Comparison of ENCODE assay signal across 13 mouse cellular contexts in the genomic region with DNA sequence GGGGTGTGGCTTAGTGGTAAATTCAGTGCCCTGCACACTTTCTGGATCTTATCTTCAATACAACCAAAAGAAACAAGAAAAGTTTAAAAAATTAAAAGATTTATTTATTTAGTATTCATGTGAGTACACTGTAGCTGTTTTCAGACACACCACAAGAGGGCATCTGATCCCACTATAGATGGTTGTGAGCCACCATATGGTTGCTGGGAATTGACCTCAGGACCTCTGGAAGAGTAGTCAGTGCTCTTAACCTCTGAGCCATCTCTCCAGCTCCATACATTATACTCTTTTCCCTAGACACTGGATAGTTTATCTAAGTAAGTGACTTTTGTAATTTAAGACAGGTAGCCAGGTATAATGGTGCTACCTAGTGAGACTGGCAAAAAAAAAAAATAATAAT. TPM values are rescaled to one million over a fixed set of nuclear protein-coding genes. Genes with fewer than 3 reads are reported as not detected.
DNase-seq lines count a peak whose midpoint lies in the region; ATAC-seq and TF ChIP-seq lines count a peak whose summit lies in the region.
"Had no signal": no experiment of that assay in that cellular context is flagged by ENCODE, and none has a peak within 500 bp of the region (broad histone marks: within the 10 kb centered on the region; RNA-seq: fewer than 3 reads in every experiment).

No protein-coding gene starts in this region.

- no peak overlapping the region for H3K27ac ChIP-seq in hindbrain, embryonic 14.5 days
- H3K27ac ChIP-seq in hindbrain, embryonic 11.5 days (ENCODE audit: low read depth, low read length) = no peak overlapping the region
- H3K27ac ChIP-seq in midbrain, postnatal 0 days (ENCODE audit: low read depth, low read length) = no peak overlapping the region
- no peak overlapping the region for H3K27ac ChIP-seq in midbrain, embryonic 10.5 days (replicated peaks)
- H3K27ac ChIP-seq in intestine, embryonic 14.5 days (ENCODE audit: low read depth) = no peak overlapping the region
- H3K27ac ChIP-seq in stomach, postnatal 0 days (replicated peaks) = no peak overlapping the region
- H3K27ac ChIP-seq: forebrain, embryonic 10.5 days; neural tube, embryonic 12.5 days had no signal

- TF ChIP-seq CTCF in midbrain, postnatal 0 days (IDR thresholded peaks at IDR 0.05) = 0 out of 2 replicates have a peak, but pooled peaks have one; percentile 23
- peak; percentile 53 for TF ChIP-seq CTCF in stomach, postnatal 0 days (IDR thresholded peaks at IDR 0.05; ENCODE audit: low read depth)

- H3K9me3 ChIP-seq in hindbrain, embryonic 14.5 days (ENCODE audit: control insufficient read depth, low read length) = no peaks in the 10 kb centered on the region
- H3K9me3 ChIP-seq in hindbrain, embryonic 11.5 days (ENCODE audit: control insufficient read depth, low read length) = no peaks in the 10 kb centered on the region
- no peaks in the 10 kb centered on the region for H3K9me3 ChIP-seq in midbrain, postnatal 0 days (ENCODE audit: low read length)
- H3K9me3 ChIP-seq in midbrain, embryonic 10.5 days (replicated peaks) = no peaks in the 10 kb centered on the region
- no peaks in the 10 kb centered on the region for H3K9me3 ChIP-seq in intestine, embryonic 14.5 days (ENCODE audit: control insufficient read depth, low read length)
- no peaks in the 10 kb centered on the region for H3K9me3 ChIP-seq in stomach, postnatal 0 days (ENCODE audit: control insufficient read depth, low read length)
- H3K9me3 ChIP-seq: forebrain, embryonic 10.5 days; neural tube, embryonic 12.5 days had no signal

- no peak for ATAC-seq in hindbrain, embryonic 14.5 days (ENCODE audit: low FRiP score)
- ATAC-seq in hindbrain, embryonic 11.5 days (ENCODE audit: low FRiP score) = no peak
- no peak for ATAC-seq in midbrain, postnatal 0 days (ENCODE audit: low FRiP score)
- ATAC-seq in intestine, embryonic 14.5 days (replicated peaks; ENCODE audit: low FRiP score, low TSS enrichment, low read depth) = no peak
- no peak for ATAC-seq in stomach, postnatal 0 days (ENCODE audit: low FRiP score, low TSS enrichment)
- ATAC-seq: Patski had no signal

- H3K4me2 ChIP-seq in hindbrain, embryonic 14.5 days (replicated peaks) = peak overlapping the region; percentile 84; the same call in 1 of the 2 replicates
- no peak overlapping the region for H3K4me2 ChIP-seq in hindbrain, embryonic 11.5 days (replicated peaks; ENCODE audit: low read depth, low read length)
- no peak overlapping the region for H3K4me2 ChIP-seq in midbrain, postnatal 0 days (ENCODE audit: low read depth, low read length, poor library complexity, severe bottlenecking)
- peak overlapping the region; percentile 100 for H3K4me2 ChIP-seq in intestine, embryonic 14.5 days (ENCODE audit: low read length)
- peak overlapping the region; percentile 100; the same call in 1 of the 2 replicates for H3K4me2 ChIP-seq in stomach, postnatal 0 days (replicated peaks; ENCODE audit: low read depth)

- H3K27me3 ChIP-seq in hindbrain, embryonic 14.5 days (ENCODE audit: control insufficient read depth, insufficient read depth, low read length) = peaks cover 26% of the 10 kb centered on the region
- H3K27me3 ChIP-seq in hindbrain, embryonic 11.5 days (ENCODE audit: control insufficient read depth, insufficient read depth, low read length) = peaks cover 22% of the 10 kb centered on the region
- peaks cover 5% of the 10 kb centered on the region; the same call in 1 of the 2 replicates for H3K27me3 ChIP-seq in midbrain, postnatal 0 days (ENCODE audit: insufficient read depth, low read length)
- H3K27me3 ChIP-seq in midbrain, embryonic 10.5 days (ENCODE audit: low read depth, poor library complexity, severe bottlenecking) = peaks cover 48% of the 10 kb centered on the region
- H3K27me3 ChIP-seq in intestine, embryonic 14.5 days (replicated peaks; ENCODE audit: control insufficient read depth, insufficient read depth, low read length) = peaks cover 24% of the 10 kb centered on the region
- no peaks in the 10 kb centered on the region for H3K27me3 ChIP-seq in stomach, postnatal 0 days (ENCODE audit: control insufficient read depth, insufficient read depth, low read length)
- H3K27me3 ChIP-seq: Patski had no signal

- H3K36me3 ChIP-seq in hindbrain, embryonic 14.5 days (replicated peaks; ENCODE audit: control insufficient read depth, insufficient read depth) = no peaks in the 10 kb centered on the region
- no peaks in the 10 kb centered on the region for H3K36me3 ChIP-seq in hindbrain, embryonic 11.5 days (ENCODE audit: control insufficient read depth, insufficient read depth, low read length)
- H3K36me3 ChIP-seq in midbrain, postnatal 0 days (ENCODE audit: insufficient read depth, low read length) = no peaks in the 10 kb centered on the region
- no peaks in the 10 kb centered on the region for H3K36me3 ChIP-seq in midbrain, embryonic 10.5 days
- H3K36me3 ChIP-seq in intestine, embryonic 14.5 days (ENCODE audit: control insufficient read depth, insufficient read depth, low read length) = no peaks in the 10 kb centered on the region
- no peaks in the 10 kb centered on the region for H3K36me3 ChIP-seq in stomach, postnatal 0 days (ENCODE audit: control insufficient read depth, insufficient read depth, low read length)
- H3K36me3 ChIP-seq: forebrain, embryonic 10.5 days; neural tube, embryonic 12.5 days had no signal

- no peak overlapping the region for H3K4me3 ChIP-seq in hindbrain, embryonic 14.5 days (replicated peaks; ENCODE audit: low read length)
- H3K4me3 ChIP-seq in hindbrain, embryonic 11.5 days (ENCODE audit: low read depth, low read length) = no peak overlapping the region
- H3K4me3 ChIP-seq in midbrain, postnatal 0 days (ENCODE audit: low read depth, low read length) = no peak overlapping the region
- H3K4me3 ChIP-seq in midbrain, embryonic 10.5 days = no peak overlapping the region
- 0 out of 2 replicates have a peak overlapping the region, but pooled peaks have one; percentile 72 for H3K4me3 ChIP-seq in intestine, embryonic 14.5 days (ENCODE audit: low read depth, low read length)
- H3K4me3 ChIP-seq in stomach, postnatal 0 days (ENCODE audit: low read depth, low read length) = peak overlapping the region; percentile 79; the same call in 1 of the 2 replicates

- no peak for TF ChIP-seq EP300 in stomach, postnatal 0 days (optimal IDR thresholded peaks at IDR 0.05)

- H3K9ac ChIP-seq in hindbrain, embryonic 14.5 days = no peak overlapping the region
- no peak overlapping the region for H3K9ac ChIP-seq in hindbrain, embryonic 11.5 days (ENCODE audit: low read depth, low read length)
- no peak overlapping the region for H3K9ac ChIP-seq in midbrain, postnatal 0 days (replicated peaks; ENCODE audit: low read length, poor library complexity, severe bottlenecking)
- no peak overlapping the region for H3K9ac ChIP-seq in intestine, embryonic 14.5 days (ENCODE audit: low read length)
- H3K9ac ChIP-seq in stomach, postnatal 0 days (ENCODE audit: low read length) = no peak overlapping the region
- H3K9ac ChIP-seq: neural tube, embryonic 12.5 days had no signal

- no peak for DNase-seq in hindbrain, embryonic 14.5 days (ENCODE audit: low spot score)
- DNase-seq in hindbrain, embryonic 11.5 days (ENCODE audit: low spot score) = no peak
- DNase-seq in midbrain, postnatal 0 days (ENCODE audit: low spot score) = no peak
- DNase-seq in midbrain, embryonic 10.5 days (ENCODE audit: low spot score) = no peak
- DNase-seq in intestine, embryonic 14.5 days (ENCODE audit: low spot score) = no peak
- DNase-seq in stomach, postnatal 0 days (ENCODE audit: low spot score) = no peak
- DNase-seq in cerebellum, postnatal 10 days = no peak
- DNase-seq: cerebellum, postnatal 25 days; right cerebral cortex, postnatal 4 days had no signal

- H3K4me1 ChIP-seq in hindbrain, embryonic 14.5 days (replicated peaks; ENCODE audit: control insufficient read depth, insufficient read depth, low read length) = peaks cover 6% of the 10 kb centered on the region; the same call in 1 of the 2 replicates
- H3K4me1 ChIP-seq in hindbrain, embryonic 11.5 days (replicated peaks; ENCODE audit: control insufficient read depth, insufficient read depth, low read length) = no peaks in the 10 kb centered on the region; the same call in 1 of the 2 replicates
- H3K4me1 ChIP-seq in midbrain, postnatal 0 days (ENCODE audit: insufficient read depth, low read length) = 0 out of 2 replicates have a peak, but pooled peaks cover 3% of the 10 kb centered on the region
- H3K4me1 ChIP-seq in midbrain, embryonic 10.5 days = peaks cover 24% of the 10 kb centered on the region
- 0 out of 2 replicates have a peak, but pooled peaks cover 3% of the 10 kb centered on the region for H3K4me1 ChIP-seq in intestine, embryonic 14.5 days (replicated peaks; ENCODE audit: control insufficient read depth, insufficient read depth, low read length)
- 0 out of 2 replicates have a peak, but pooled peaks cover 3% of the 10 kb centered on the region for H3K4me1 ChIP-seq in stomach, postnatal 0 days (replicated peaks; ENCODE audit: control insufficient read depth, insufficient read depth)

RNA-seq across cellular contexts. Expression of gene Aff1, which starts 1.0 kb away (rescaled TPM):
- 2.7 and 3.9 TPM in 2 replicates for polyA plus RNA-seq in hindbrain, embryonic 14.5 days (2014; fragmentation: Nextera tagmentation; extraction: Ambion mirVana)
- polyA plus RNA-seq in hindbrain, embryonic 11.5 days (2014; fragmentation: Nextera tagmentation; extraction: Ambion mirVana) = 7.0 and 8.5 TPM in 2 replicates
- 5.7 and 6.4 TPM in 2 replicates for total RNA-seq in midbrain, postnatal 0 days (2014; rRNA removed)
- polyA plus RNA-seq in midbrain, postnatal 0 days (2015; fragmentation: Nextera tagmentation; extraction: Ambion mirVana) = 0.82 and 1.6 TPM in 2 replicates
- 3.5 and 5.1 TPM in 2 replicates for polyA plus RNA-seq in midbrain, embryonic 10.5 days (2016; fragmentation: Nextera tagmentation; extraction: Ambion mirVana)
- 7.0 and 7.3 TPM in 2 replicates for polyA plus RNA-seq in intestine, embryonic 14.5 days (2014; fragmentation: Nextera tagmentation; extraction: Ambion mirVana)
- 4.3 and 4.9 TPM in 2 replicates for polyA plus RNA-seq in stomach, postnatal 0 days (2015; fragmentation: Nextera tagmentation; extraction: Ambion mirVana)

RNA-seq across cellular contexts. Expression of gene 1700016H13Rik, which starts 35.4 kb away (rescaled TPM):
- polyA plus RNA-seq in hindbrain, embryonic 14.5 days (2014; fragmentation: Nextera tagmentation; extraction: Ambion mirVana) = 0.41 and 0.50 TPM in 2 replicates
- polyA plus RNA-seq in hindbrain, embryonic 11.5 days (2014; fragmentation: Nextera tagmentation; extraction: Ambion mirVana) = 0.25 TPM in 1 of 2 replicates, not detected in the other
- total RNA-seq in midbrain, postnatal 0 days (2014; rRNA removed) = 0.61 TPM in 1 of 2 replicates, not detected in the other
- 0.25 and 0.30 TPM in 2 replicates for polyA plus RNA-seq in midbrain, postnatal 0 days (2015; fragmentation: Nextera tagmentation; extraction: Ambion mirVana)
- polyA plus RNA-seq in midbrain, embryonic 10.5 days (2016; fragmentation: Nextera tagmentation; extraction: Ambion mirVana) = 0.21 and 0.27 TPM in 2 replicates
- 0.28 and 0.49 TPM in 2 replicates for polyA plus RNA-seq in intestine, embryonic 14.5 days (2014; fragmentation: Nextera tagmentation; extraction: Ambion mirVana)
- polyA plus RNA-seq in stomach, postnatal 0 days (2015; fragmentation: Nextera tagmentation; extraction: Ambion mirVana) = 0.34 and 0.35 TPM in 2 replicates
- total RNA-seq: heart, adult 18-20 months had no signal
- polyA plus RNA-seq: Patski had no signal

Comparison
In these comparisons a context has a peak if more than half of its experiments do, and no peak if none do; other contexts are left out.
1. H3K4me2 ChIP-seq: peak in hindbrain, embryonic 14.5 days (single experiment), intestine, embryonic 14.5 days (single experiment) and stomach, postnatal 0 days (single experiment); none in hindbrain, embryonic 11.5 days (single experiment) and midbrain, postnatal 0 days (single experiment).
2. H3K4me3 ChIP-seq: peak in intestine, embryonic 14.5 days (single experiment) and stomach, postnatal 0 days (single experiment); none in hindbrain, embryonic 14.5 days (single experiment), hindbrain, embryonic 11.5 days (single experiment), midbrain, postnatal 0 days (single experiment) and midbrain, embryonic 10.5 days (single experiment).